Mouse (Mus musculus) cortical plate, adult 2 months (tissue): ENCODE measurements around the gene S100a6.

ENCODE experiments used
- CTCF ChIP-seq: fragments of 200-500 bp; IDR thresholded peaks from 2 replicates; pipeline ENCODE4 v1.5.1; 2011; ENCODE audit warnings: mild to moderate bottlenecking, control low read depth, low read length; ENCODE audit not compliant: insufficient read depth; ENCODE audit errors: extremely low read depth
- POLR2A ChIP-seq: fragments of 200-500 bp; IDR thresholded peaks from 2 replicates; pipeline ENCODE4 v1.6.1; 2011; ENCODE audit warnings: mild to moderate bottlenecking, low read length, control low read depth; ENCODE audit not compliant: insufficient read depth; ENCODE audit errors: extremely low read depth

DNA sequence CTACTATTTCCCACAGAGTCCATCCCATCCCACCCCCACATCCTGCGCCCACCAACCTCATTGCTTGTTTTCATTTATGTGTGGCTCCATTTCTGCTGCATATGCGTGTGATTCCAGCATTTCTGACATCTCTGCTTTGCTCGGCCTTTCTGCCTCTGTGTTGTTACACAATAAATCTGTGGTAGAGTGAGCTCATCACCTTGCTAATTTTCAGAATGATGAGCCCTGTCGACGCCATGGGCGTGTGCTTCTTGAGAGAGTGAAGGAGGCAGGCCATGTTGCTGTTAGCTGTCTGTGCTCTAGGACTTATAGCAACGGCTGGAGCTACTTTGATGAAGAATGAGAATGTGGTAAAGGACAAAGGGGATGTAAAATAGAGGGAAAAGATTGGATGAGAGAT, 28.3 kb downstream of the S100a6 start:
- TF ChIP-seq CTCF, result no peak
- TF ChIP-seq POLR2A, result no peak
